Mouse (Mus musculus): ENCODE measurements around the gene Nek8. TPM values are rescaled to one million over a fixed set of nuclear protein-coding genes. Genes with fewer than 3 reads are reported as not detected.

The Nek8 gene
- polyA plus RNA-seq, 2 experiments from 2014 or later, result 9.4 to 13.2 TPM

DNA sequence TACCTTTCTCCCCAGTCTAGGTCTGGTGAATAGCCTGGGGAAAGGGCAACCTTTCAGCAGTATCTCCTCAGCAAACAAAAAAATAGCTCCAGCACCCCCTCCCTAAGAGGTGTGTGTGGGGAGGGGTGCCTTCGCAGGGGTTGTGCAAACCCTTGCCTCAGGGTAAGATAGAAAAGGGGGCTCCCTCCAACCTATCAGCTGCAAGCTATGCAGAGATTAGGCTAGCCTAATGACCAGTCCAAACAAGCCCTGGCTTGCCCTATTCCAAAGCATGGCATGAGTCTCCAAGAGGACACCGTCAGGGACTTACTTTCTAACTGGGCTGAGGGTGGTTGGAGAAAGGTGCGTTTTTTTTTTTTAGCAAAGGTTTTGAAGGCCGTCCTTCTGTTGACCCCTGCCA, 10.3 kb downstream of the Nek8 start:
- ATAC-seq, result no peak

DNA sequence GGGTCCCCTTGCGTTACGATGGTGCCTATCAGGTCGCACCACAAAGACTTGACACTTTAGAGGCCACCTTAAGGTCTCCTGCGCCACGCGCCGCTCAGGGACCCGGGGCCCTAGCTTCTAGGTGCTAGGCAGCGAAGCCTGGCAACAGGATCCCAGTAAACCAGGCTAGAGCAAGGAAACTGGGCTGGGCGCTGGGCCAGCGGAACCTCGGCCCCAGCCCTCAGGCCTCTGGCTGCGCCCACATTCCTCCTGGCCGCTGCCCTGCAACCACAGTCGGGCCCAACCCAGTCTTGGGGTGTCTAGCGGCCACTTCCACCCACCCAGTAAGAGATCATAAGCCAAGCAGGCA, 10.7 kb downstream of the Nek8 start:
- peak; percentile 25 for ATAC-seq

DNA sequence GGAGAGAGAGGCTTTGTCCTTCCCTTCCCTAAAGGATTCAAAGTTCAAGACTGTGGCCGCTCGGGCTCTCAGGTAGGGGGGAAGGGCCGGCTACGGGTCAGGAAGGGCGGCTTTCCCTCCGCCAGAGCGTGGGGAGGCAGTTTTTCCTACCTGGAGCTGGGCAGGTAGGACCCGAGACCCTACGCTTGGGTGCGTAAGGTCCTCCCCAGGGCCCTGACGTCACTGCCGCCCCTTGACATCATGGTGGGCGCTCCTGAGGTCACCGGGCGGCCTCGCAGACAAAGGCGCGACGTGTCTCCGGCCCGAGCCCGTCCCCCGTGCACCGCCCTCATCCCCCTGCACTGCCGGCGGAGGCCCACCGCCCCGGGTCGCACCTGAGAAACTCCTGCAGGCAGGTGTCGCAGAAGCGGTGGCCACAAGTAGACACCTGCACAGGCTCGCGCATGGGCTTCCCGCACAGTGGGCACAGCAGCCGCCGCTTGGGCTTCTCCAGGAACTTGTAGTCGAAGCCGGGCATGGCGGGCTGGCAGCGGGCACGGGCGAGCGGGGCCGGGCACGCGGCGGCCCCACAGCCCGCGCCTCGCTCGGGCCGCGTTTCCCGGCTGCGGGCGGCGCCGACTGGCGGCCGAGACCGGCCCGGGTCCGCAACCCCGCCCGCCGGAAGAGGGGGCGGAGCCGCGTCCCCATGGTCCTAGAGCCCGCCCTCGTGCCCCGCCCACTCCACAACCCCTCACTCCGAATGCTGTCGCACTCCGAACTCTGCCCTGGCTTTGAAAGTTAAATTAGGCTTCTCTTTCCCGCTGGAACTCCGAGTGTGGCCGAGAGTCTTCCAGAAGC, 11.3 kb downstream of the Nek8 start, which contains the start of gene Traf4:
Gene Traf4, minus strand, starts transcription at position 666 of the 837 bp plus-strand sequence.
- peak; percentile 65 for ATAC-seq

DNA sequence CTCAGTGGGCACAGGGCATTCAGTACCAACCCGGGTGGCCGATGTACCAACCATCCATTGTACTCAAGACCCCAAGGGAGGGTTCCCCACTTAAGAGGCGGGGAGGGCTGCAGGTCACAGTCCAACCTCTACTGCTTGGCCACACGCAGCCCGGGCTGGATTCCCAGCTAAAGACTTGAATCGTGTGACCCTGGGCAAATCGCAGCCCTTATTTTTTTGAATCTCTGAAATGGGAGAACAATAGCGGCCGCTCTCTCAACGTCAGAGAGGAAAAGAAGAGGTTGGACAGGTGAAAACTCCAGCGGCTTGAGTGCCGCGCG, 11.9 kb downstream of the Nek8 start:
- no peak for ATAC-seq

DNA sequence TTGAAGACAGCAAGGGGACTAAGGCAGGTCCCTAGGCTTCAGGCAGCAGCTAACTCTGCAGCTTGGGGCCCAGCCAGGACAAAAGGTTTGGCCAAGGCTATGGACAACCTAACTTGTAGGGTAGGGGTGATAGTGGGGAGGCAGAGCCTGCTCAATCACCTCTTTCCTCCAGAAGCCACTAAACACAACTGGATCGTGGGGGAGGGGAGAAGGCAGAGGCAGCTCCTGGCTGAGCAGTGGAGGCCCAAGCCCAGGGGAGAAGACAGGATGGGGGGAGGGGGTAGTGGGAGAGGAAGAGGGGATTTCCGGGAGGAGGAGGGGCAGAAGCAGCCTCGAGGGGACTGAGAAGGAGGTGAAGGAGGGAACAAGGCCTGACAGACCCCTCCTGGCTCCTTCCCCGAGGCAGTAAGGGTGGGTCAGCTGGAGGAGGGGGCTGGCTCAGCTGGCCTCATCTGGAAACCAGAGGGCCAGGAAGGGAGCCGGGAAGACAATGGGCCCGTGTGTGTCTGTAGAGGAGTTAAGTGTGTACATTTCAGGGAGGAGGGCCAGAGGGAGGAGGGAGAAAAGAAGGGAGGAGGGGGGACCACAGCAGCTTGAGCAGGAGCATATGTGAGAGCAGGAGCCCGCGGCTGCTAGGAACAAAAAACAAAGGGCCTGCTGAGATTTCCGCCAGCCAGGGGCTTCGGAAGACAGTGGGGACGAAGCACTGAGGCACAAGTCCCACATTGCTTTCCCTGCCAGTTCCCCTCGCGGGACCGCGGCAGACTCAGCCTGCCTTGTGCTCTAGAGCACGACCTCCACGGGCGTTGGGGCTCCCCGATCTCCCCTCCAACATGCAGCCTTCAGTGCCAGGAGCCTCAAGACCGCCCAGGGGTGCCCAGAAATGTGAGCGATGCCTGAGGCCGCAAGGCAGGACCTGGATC, 12.5 kb downstream of the Nek8 start:
- ATAC-seq, result peak; percentile 29

DNA sequence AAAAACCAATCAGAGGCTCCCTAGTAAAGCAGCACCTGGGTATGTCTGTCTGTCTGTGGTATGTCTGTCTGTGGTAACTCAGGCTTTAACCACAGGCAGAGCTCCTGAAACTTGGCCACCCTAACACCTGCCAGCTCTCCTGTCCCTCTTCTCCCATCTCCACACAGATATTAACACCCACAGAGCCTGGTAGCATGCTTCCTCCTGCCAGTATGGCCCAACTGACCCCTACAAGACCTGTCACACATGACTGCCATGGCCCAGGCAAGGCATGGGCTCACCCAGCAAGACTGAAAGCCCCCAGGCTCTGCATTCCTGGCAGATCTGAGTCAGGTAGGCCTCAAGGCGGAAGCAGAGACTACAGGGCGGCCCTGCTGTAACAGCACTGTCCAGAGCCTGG, 13.4 kb downstream of the Nek8 start:
- no peak for ATAC-seq

DNA sequence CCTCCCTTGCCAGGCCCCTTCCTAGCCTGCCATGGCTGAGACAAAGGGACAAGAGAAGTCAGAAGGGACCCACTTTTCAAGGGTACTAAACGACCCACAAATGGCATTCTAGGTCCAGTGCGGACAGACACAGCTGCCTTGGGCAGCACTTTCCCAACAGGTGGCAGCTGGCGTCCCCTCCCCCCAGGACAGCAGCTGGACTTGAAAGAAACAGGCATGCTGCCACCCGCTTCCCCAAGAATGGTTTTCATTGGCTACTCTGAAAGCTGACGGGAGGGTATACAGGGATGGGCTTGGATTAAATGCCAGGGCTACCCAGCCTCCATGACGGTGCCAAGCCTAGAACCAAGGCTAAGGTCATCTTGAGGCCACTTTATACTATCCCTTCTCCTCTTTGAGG, 14.0 kb downstream of the Nek8 start:
- no peak for ATAC-seq

DNA sequence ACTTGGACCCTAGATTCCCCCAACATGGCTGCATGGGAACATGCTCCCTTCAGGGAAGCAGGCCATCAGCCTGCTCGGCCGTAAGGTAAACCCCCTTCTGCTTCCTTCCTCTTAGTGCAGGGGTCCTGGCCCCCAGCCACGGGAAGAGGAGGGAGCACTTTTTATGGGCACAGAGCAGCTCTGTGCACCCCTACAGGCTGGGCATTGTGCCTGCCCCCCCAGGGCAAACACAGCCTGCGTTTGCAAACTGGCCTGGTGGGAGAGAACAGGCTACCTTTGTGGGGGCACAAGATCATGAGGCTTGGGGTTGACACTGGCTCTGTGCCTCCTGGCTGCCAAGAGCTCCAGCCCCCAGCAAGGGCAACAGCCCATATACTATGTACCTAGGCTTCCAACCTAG, 14.5 kb downstream of the Nek8 start:
- no peak for ATAC-seq

DNA sequence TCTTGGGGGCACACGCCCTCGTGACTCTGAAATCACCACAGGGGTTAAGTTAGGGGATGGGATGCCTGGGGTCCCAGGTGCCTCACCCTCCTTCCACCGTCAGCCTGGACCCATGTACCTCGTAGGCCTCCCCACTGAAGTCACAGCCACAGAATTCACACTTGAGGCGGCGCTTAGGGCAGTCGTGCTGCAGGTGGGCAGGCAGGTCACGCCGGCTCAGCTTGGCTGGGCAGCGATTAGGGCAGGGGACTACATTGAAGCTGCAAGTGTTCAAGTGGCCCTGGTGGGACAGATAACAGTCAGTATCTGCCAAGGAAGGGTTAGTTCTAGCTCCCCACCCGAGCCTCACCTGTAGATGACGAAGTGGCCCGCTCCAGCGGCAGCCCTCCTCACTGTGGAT, 15.3 kb downstream of the Nek8 start:
- no peak for ATAC-seq

DNA sequence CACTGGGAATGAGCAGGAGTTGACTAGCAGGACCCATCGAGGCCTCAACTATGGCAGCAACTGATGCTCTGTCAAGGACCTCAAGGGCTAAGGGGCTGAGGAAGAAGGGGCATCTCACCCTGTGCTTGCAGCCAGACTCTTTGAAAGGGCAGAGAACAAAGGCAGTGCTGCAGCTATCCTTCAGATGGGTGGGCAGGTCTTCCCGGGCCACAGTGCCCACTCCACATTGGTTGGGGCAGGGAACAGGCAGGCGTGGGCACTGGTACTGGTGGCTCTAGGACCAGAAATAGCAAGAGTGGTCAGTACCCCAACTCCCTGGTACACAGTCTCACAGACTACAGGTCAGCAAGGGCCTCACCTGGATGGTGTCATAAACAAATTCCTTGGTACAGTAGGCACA, 15.8 kb downstream of the Nek8 start:
- ATAC-seq, result no peak

DNA sequence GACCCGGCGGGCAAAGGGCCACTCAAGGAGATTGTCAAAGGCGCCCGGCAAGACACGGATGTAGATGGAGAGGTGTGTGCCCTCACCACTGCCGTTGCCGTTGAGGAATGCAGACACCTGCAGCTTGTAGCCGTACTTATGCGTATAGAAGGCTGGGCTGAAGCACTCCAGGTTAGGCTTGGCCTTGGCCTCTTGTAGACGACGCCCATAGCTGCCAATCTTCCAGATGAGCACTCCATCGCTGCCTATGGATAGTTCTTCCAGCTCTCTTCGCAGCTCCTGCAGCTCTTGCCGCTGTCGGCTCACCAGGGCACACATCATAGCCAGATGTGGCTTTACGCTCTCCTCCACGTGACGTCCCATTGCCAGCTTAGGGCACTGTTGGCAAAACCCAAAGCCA, 16.3 kb downstream of the Nek8 start:
- no peak for ATAC-seq

DNA sequence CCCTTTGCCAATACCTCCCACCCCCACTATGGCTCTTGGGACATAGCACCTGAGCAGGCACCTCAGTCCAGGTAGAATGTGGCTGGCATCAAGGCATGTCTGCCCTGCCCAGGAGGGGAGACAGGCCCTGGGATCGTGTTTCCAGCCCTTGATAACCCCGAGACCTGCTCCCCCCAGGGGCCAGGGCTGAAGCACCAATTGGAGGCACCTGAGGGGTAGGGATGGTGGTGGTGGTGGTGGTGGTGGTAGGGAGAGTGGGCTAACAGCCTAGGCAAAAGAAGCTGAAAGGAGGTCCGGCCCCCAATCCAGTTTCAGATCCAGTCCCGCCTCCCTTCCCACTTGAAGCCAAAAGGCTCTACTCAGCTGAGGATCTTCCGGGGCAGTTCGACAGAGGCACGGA, 16.9 kb downstream of the Nek8 start:
- no peak for ATAC-seq

DNA sequence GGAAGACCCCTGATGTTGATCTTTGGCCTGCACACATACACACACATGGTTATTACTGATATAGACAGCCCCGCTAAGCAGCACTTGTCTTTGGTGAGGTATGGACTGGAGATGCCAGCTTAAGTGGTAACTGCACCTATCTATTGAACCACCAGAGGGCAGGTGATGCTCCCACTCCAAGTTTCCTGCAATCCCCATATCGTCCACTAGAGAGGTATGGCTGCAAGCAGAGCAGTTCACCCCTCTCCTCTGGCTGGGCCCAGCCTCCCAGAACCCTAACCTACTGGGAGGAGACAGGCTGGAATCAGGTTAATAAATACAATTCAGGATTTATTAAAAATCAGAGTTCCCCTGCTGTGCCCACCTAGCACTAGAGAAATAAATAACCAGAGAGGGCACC, 17.4 kb downstream of the Nek8 start:
- peak; percentile 92 for ATAC-seq

DNA sequence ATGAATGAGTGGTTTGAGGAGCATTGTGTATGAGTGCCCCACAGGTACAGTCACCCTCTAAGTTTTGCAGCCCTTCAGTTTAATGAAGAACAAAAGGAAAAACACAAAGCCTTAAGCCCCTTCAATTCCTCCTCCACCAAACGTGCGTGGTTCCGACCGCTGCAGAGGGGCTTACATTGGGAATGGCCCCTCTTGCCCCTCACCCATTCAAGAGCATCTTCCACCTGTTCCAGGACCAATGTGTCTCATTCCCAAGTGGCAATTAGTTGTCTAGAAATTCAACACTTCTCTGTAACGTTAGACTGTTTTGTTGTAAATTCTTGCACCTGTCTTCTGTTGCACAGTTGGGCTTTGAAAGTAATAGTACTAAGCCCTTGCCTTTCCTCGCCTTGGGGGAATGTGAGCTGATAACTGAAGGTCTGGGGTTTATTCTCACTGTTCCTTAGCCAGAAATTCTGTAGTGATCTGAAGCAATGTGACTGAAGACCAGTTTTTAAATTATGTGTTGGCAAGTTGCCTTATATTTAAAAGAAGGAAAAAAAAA, 20.2 kb downstream of the Nek8 start:
- ATAC-seq, result no peak

DNA sequence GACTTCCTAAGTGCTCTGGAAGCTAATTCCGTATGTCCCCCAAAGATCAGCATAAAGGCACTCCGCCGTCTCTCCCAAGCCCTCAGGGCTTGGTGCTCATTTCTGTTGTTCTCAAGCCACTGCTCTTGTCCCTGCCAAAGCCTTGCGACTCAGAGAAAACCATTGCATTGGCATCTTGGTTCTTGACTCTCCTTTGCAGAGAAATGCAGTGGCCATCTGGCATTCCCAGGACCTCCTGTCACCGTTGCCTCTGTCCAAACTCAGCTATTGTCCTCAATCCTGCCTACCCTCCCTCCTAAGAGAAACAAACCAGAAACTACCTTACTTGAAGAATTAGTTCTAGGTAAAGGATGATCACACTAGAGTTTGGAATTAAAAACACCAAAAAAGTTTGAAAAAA, 20.8 kb downstream of the Nek8 start:
- ATAC-seq, result no peak

DNA sequence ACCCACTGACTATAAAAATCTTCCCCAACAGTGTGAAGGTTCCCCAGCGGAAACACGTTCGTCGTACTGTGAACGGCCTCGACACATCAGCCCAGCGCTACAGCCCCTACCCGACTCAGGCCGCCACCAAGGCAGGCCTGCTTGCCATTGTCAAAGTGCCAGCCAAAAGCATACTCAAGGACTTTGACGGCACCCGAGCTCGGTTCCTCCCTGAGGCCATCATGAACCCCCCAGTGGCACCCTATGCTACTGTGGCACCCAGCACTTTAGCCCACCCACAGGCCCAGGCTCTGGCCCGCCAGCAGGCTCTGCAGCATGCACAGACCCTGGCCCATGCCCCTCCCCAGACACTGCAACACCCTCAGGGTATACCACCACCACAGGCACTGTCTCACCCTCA, 22.7 kb downstream of the Nek8 start:
- ATAC-seq, result no peak

DNA sequence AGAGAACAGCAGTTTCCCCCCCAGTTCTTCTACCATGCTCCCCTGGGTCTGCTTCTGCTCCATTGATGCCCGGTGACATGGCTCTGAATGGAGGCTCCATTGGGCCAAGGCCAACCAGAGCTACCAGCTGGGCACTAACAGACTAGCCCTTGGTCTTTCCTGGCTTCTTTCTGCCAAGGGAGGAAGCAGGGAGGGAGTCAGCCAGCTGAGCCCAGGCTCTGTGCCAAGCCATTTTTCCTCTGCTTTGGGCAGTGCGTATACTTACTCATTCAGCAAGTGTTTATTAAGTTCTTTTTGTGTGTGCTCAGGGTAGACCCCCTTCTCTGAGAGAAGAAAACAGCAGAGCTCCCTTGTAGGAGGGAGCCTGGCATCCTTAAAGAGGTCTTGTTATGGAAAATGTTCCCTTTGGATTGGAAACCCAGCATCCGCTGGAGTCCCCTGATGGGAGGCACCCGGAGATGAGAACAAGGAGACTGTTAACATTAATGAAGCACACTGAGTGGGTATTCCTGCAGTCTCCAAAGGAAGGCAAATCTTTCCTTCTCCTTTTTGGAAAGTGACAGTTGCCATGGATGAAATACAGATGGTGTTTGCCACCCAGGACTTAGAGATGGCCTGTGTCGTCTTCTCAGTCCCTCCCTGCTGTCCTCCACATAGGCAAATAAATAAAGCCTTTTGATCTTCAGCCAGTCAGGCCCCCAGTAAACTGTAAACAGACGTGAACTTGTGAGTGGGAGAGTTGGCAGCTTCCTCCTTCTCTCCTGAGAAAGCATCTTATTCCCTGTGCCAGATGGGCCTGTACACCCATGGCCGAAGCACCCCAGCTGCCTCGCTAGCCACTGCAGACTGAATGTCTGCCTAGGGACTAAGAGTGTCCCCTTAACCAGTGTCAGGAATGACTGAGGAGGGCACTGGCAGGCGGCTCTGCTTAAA, 23.9 kb downstream of the Nek8 start:
- ATAC-seq, result no peak

DNA sequence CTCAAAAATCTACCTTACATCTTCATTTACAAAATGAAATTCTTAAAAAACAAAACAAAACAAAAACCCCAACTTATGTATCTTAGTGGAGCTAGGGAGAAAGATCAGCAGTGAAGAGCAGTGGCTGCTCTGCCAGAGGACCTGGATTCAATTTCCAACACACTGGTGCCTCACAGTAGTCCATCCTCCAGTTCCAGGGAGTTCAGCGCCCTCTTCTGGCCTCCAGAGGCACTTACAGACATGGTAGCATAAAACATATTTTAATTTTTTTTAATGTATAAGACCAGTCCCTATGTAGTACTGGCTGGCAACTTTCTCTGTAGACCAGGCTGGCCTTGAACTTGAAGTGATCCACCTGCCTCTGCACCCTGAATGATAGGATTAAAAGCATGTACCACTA, 25.3 kb downstream of the Nek8 start:
- ATAC-seq, result no peak

DNA sequence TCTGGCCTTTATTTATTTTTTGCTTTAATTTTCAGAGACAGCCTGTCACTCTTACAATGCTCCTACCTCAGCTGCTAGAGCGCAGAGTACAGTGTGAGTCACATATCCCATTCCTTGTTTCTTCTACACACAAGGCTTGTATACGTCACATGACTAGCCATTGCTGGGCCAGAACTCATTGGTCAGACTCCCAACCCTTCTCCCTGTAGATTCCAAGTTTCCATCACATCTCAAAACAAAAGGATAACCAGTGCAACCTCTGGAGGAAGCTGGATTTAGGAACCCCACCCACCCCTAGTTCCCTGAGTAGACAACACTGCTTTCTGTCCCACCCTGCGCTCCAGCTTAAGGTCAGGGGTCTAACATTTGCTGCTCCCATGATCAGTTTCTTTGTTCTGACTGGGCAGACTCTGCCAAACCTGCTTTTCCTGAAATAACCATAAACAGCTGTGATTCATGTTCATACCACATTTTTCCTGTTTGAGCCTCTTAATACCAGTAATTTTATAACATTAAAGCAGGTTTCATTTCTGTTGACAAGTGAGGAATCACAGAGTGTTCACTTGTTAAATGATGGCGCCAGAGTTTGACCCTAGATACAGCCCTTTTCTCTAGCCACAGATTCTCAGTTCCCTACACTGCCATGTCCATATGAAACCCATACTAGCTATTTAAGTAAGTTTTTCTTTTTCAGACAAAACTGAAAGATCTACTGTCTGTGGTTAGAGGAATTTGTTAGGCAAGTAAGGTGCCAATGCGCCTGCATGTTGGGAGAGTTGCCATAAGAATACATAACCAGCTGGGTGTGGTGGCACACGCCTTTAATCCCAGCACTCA, 29.6 kb downstream of the Nek8 start:
- no peak for ATAC-seq

DNA sequence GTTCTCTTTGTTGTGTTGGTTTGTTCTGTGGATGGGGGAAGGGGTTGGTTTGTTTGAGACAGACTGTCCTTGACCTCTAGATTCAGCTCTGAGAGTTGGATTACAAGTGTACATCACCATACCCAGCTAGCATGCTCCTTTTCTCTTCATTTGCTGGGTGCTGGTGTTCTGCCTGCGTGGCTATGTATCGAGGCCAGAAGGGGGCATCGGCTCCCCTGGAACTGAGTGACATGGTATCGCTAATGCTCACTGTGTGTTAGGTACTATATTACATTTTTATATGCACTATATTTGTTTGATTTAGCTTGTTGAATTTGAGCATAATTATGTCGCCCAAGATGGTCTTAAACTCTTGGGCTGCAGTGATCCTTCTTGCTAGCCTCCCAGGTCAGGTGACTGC, 30.3 kb downstream of the Nek8 start:
- ATAC-seq, result no peak

DNA sequence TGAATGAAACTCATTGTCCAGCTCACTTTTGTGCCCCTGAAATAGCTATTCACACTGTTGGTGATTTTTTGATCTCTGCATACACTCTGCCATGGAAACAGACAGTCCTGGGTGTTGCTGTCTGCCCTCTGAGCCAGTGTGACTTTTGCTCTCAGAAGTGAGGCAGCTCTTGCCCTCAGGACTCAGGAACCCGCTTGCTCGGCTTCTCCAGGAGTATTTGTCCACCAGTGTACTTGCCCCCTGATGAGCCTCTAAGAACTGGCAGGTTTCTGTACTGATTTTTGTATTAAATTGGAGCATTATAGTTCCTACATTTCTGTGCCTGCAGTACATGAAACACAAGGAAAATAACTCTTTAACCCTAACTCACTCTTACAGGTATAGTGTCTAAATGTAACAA, 33.0 kb downstream of the Nek8 start:
- ATAC-seq, result no peak

DNA sequence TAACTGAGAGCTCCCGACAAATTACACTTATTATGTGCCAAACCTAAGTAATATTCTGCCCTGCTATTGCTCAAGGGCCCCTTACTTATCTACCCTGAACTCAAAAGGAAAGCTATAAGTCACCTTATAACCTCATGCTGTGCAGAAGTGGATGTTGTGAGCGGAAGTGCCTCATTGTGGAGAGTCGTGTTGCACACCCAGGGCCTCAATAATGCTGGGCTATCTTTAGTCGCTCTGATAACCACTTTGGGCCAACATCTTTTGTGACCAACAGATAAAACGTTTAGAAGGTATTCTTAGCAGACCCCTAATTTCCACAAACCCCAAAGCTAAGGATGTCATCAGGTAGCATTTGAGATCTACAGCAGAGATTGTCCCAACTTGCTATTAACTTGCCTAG, 35.8 kb downstream of the Nek8 start:
- no peak for ATAC-seq
